Mouse (Mus musculus) adrenal gland, adult 18-20 months (tissue): ENCODE results near the gene Pet117. TPM values are rescaled to one million over a fixed set of nuclear protein-coding genes. Genes with fewer than 3 reads are reported as not detected.
A peak's percentile ranks its signal among the peaks of the same experiment; 100 is the strongest.
"Not testable (repeated sequence)": the region's sequence is repeated elsewhere in the genome, so short reads cannot be mapped to it uniquely, and the experiment has no call there.

Source experiments
- DNase-seq, 2 experiments: peaks; one replicate each; pipeline ENCODE4 v3.0.0; 2021 to 2022; ENCODE audit warnings: low spot score in 2 of 2
- long read RNA-seq, 2 experiments: library from polyadenylated mRNA; stranded (forward); transcript quantifications; one replicate each; pipeline ENCODE4 v2.0.0; 2021
- total RNA-seq, 2 experiments: library from RNA; stranded (reverse); gene quantifications; 1 replicate in 1 of 2; 2 replicates in 1 of 2; pipeline ENCODE4 v1.2.3; 2021

The Pet117 gene
- total RNA-seq: 1 to 10 TPM; 5.2 to 8.5 TPM
- long read RNA-seq, experiment 1: 0 reads
- long read RNA-seq, experiment 2, partial matches to known transcripts: 0 of 2 reads
- long read RNA-seq, experiment 2, other reads (novel, unspliced or antisense): 0 of 2 reads

DNA sequence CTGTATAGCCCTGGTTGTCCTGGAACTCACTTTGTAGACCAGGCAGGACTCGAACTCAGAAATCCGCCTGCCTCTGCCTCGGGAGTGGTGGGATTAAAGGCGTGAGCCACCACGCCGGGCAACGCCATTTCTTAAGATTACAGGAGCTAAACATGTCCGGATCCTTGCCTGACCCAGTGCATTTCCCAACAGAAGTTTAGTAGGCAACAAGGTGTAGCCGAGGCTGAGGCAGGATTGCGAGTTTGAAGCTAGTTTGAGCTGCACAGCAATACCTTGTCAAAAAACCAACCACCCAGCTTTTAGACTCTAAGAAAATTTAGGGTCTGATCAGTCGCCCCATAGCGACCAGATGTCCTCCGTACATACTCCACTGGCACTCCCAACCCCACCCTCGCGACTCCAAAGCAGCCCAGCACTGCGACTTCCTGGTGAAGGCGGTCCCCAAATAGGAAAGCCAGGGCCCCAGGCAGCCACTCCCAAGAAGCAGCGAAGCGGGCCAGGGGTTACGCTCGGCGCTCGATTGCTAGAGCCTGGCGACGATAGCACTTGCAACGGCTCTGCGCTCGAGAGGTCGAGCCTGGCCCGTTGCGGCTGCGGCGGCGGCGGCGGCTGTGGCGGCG lies at the start of gene Pet117, which contains the start of gene Kat14:
Pet117 (plus strand) TSS at position 597 of the 620 bp plus-strand sequence.
Kat14 (plus strand) TSS at position 584 of the 620 bp plus-strand sequence.
- DNase-seq: peak; percentile 91 to 94

DNA sequence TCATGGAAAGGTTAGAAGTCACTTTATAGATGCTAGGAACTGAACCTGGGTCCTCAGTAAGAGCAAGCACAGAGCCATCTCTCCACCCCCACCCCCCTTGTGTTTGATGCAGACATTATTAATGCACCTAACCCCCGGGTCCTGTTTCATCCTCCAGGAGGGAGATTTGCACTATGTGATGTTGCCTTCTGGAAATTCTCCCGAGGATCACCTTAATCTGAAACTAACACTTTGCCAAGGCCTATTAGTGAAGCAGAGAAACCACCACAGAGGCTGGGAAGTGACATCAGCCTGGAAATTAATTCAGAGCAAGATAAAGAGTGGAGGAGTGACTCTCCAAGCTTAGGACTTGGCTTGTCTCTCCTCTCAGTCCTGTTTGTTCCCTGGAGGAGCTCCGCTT lies 44.6 kb upstream of the Pet117 start:
- no peak for DNase-seq

DNA sequence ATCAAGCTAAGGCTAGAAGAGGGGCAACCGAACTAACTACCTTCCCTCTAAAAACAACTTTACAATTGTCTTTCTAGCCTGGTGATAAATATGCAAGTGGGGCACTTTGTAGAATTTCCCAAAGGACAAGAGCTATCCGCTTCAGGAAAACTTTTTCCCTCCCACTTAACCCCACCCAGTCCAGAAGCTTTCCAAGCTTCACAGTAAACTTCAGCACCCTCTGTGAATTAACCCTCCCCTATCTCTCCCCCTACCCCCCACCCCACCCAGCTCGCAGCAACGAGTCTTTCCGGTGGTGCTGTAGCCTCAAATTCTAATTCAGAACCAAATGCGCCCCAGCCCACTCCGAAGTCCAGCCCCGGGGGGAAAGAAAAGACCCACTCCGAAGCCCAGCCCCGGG lies 39.3 kb upstream of the Pet117 start:
- DNase-seq: no peak

- DNase-seq: no peak
Observed at GRCm38 (mm10) chr2:144329937-144330336, 38.9 kb upstream of the Pet117 start.

GRCm38 (mm10) chr2:144330352-144330959 lies 38.3 kb upstream of the Pet117 start:
- DNase-seq: peak; percentile 8 to 19

GRCm38 (mm10) chr2:144330960-144331371 lies 37.8 kb upstream of the Pet117 start:
- peak in 1 of 2 experiments; percentile 28 for DNase-seq

- DNase-seq: peak in 1 of 2 experiments; percentile 19
Observed at GRCm38 (mm10) chr2:144331401-144332302, 37.1 kb upstream of the Pet117 start, which contains the start of gene Ovol2. Gene Ovol2 (minus strand): TSS chr2:144332146.

DNA sequence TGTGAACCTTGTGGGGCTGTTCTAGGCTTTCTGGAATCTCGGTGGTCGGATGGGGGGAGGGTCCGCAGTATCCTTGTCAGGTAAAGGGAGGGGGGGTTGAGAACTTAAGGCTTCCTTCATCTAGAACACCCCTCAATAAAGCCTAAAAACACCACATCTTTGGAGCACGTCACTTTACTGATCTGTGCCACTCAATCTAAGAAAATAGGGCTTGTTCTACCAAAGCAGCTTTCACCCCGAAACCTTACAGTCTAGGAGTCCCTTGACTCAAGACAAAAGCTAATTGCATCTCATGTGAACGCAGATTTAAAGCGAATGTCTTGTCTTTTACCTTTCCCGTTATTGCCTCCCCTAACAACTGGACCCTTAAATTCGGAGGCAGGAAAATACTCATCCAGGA lies 36.3 kb upstream of the Pet117 start:
- DNase-seq: no peak

DNA sequence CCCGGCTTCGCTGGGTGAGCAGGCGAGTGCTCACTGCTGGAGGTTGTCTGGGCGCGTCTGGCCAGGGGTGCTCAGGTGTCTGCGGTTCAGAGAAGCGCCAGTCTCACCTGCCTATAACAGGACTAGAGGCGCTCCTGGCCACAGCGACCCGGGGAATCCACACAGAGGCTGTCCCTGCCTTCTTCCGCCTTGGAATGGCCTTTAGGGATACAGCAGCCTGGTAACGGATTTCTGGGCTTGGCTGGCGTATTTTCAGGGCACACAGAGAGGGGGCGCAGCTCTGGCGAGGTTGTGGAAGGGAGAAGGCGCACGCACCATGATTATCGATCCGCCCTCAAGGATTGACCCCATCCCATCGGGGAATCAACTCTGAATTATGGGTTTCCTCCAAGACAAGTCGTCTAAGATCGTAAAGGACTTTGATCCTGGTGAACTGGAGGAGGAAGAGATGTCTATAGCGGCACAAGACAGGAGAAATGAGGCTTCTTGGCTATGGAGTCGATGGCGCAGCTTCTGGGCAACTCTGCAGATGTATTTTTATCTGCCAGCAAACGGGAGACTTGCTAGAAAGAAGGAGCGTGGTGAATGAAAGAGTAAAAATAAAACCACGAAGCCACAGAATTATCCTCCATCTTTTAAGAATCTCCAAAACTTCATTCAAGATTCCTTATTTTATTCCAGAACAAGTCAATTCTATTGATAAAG lies 35.5 kb upstream of the Pet117 start:
- DNase-seq: peak in 1 of 2 experiments; percentile 6

DNA sequence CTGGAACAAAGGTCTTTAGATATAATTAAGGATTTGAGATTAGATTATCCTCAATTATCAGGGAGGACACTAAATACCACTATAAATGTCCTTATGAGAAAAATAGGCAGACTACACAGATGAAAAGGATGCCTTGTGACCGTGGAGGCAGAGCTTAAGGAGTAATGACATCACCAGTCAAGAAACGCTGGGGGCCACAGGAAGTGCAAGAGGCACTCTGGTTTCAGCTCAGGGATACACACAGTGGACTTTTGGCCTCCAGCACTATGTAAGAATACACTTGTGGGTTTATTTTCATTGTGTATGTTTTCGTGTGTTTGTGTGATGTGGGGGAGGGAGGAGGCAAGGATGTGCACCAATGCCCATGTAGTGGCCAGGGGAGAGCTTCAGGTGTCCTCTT lies 31.6 kb upstream of the Pet117 start:
- DNase-seq: no peak

GRCm38 (mm10) chr2:144337701-144338100 lies 31.1 kb upstream of the Pet117 start:
- DNase-seq: no peak

- not testable (repeated sequence) for DNase-seq
Observed at GRCm38 (mm10) chr2:144338149-144338548, 30.6 kb upstream of the Pet117 start.

- no peak for DNase-seq
Observed at GRCm38 (mm10) chr2:144343158-144343557, 25.6 kb upstream of the Pet117 start.

- DNase-seq: no peak
Observed at GRCm38 (mm10) chr2:144348525-144348924, 20.3 kb upstream of the Pet117 start.

DNA sequence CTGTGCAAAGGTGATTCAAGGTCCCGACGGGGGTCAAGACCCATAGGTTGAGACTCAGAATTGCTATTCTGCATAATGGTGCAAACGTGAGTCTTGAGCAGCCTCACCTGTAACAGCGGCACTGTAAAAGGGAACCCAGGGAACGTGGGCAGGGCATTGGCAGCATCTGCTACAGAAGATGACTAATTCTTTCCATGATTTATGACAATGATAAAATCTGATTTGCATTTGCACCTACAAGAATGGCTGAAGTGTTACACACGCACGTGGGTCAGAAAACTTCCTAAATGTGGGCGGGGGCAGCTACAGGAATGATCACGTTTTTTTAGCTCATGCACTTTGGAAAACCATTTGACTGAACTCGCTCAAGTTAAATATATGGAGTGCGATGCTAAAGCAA lies 16.0 kb upstream of the Pet117 start:
- DNase-seq: no peak

GRCm38 (mm10) chr2:144369020-144369421 lies 225 bp downstream of the Pet117 start:
- peak in 1 of 2 experiments; percentile 81 for DNase-seq

GRCm38 (mm10) chr2:144369511-144369910 lies 715 bp downstream of the Pet117 start:
- DNase-seq: no peak

DNA sequence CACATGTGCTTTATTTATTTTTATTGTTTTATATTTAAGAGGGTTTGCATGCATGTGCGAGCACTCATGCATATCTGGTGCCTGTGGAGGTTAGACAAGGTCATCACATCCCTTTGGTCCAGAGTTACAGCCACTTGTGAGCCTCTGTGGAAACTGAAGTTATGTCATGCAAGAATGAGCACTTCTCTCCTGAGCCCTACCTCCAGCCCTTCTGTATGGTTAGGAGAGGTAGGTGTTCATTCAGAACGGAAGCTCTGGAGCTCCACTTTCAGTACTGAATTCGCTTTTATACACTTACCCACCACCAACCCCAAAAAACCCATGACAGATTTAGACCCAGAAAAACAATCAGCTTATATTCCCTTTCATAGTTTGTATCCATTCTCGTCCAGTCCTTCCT lies 2.8 kb downstream of the Pet117 start:
- no peak for DNase-seq

- DNase-seq: no peak
Observed at GRCm38 (mm10) chr2:144373063-144373462, 4.3 kb downstream of the Pet117 start.

GRCm38 (mm10) chr2:144375063-144375703 lies 6.4 kb downstream of the Pet117 start:
- DNase-seq: no peak
